Mouse (Mus musculus): ENCODE measurements at regions not wholly inside any gene's neighbourhood (a gene's known extent, or its start where the extent isn't known, plus 50 kb on each side); places are given as distances from the start of the nearest gene placed in this dataset.

GRCm38 (mm10) chr3:105130228-105130627 lies 63.6 kb downstream of the 4930564D02Rik start:
- DNase-seq: no peak

DNA sequence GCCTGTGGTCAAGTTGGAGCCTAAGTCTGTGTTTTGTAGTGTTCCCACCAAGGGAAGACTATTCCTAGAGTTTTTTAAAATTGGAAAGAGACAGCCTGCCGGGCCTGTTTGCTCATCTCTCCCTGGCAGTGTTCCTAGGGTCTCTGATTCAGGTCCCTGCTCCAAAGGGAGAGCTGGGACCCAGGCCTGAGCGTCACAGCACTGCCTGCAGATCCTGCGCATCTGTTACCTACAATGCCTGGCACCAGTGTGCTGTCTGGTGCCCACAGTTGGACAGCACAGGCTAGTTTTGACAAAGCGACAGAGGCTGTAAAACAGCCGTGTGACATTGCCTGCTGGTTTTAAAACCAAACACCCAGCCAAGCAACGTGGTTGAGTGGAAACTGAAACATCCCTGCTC lies 64.4 kb downstream of the 4930564D02Rik start:
- no peak for DNase-seq

GRCm38 (mm10) chr3:105133011-105133410 lies 66.4 kb downstream of the 4930564D02Rik start:
- no peak for DNase-seq

DNA sequence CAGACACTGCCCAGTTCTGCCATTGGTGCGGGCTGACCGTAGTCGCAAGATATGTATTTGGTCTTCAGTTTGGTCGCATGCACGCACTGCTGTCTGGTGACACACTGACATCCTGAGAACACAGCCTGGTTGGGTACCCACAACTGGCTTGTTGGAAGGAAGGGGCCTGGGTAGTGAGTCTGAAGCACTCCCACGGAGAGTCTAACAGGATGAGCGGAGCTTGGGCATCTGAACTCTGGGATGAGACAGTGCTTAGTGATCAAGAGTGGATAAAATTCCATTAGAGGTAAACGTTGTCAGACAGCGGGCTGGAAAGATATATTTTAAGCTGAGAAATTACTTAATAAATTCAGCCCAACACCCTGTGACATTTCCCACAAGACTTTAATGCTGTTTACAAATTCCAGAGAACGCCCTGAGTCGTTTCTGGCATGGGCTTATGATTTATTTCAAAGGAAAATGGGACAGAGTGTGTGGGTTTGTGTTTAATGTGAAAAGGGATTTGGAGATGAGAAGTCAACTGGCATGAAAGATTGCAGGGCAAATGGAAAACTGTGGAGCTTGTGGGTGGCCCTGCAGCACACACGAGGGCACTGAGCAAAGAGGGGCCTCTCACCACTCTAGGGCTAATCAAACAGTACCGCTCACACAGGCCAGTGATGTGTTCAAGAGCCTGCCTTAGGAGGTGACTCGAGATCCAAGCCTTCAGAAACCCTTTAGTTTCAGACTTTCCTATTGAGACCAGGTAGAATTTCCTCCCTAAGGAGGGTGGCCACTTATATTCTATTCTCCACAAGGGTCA lies 74.7 kb downstream of the 4930564D02Rik start:
- DNase-seq: no peak

DNA sequence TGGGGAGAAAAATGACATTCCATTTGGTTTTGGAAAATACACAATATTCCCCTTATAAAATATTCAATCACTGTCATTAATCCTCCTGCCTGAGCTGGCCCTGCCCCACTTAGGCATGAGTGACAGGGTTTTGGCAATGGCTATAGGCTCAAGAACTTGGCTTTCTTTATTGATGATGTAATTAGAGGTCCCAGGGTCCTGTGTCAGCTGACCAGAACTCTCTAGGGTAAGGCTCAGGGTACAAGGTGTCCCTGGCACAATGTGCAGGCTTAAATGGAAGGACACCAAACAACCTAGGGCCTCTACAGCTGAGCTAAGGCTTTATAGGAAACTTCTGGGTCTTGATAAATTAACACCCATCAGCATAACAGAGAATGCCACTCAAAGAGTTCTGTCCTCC lies 76.0 kb downstream of the 4930564D02Rik start:
- DNase-seq: no peak

DNA sequence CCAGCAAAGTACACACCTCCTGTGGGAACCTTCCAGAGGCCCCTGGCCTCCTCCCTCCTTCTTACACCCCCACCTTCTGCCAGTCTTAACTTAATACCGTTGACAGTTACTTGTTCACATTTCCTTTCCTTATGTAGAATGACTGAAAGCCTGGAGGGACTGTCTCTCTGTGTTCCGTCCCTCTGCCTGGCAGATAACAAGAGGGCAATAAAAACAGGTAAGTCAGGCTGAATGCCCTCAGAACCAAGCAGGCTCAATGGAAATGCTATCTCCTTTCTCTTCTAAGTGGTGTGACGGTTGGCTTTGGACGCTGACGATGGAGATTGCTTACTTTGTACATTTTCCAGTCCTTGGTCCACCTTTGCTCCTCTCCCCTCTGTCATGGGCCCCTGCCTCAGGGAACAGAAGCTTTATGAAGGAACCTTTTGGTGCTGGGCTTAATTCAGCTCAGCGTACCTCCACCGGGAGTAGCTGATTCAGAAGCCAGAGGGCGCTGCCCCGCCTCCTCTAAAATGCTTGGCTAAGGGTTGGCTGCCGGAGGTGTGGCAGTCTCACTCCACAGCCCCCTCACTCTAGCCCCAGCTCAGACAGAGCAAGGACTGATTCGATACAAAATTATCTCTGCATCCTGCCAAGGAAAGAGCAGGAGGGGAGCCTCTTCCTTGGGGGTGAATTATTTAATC lies 85.0 kb downstream of the 4930564D02Rik start:
- DNase-seq: peak; percentile 14

DNA sequence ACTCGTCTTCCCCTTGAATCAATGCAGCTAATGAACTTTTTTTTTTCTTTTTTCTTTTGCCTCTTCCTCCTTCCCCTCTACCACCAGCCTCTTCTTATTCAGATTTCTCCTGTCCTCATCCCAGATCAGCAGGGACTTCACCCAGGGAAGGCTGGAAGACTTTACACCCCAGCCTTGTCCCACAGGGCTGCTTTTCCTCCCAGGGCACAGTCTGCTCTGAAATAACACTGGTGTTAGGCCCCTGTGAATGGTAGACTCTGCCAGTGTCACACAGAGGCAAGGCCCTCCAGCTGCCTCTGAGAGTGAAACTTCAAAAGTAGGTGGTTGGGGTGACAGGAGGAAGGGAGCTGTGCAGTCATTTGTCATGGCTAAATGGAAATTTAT lies 85.5 kb downstream of the 4930564D02Rik start:
- no peak for DNase-seq

GRCm38 (mm10) chr3:105158376-105158775 lies 91.7 kb downstream of the 4930564D02Rik start:
- no peak for DNase-seq

DNA sequence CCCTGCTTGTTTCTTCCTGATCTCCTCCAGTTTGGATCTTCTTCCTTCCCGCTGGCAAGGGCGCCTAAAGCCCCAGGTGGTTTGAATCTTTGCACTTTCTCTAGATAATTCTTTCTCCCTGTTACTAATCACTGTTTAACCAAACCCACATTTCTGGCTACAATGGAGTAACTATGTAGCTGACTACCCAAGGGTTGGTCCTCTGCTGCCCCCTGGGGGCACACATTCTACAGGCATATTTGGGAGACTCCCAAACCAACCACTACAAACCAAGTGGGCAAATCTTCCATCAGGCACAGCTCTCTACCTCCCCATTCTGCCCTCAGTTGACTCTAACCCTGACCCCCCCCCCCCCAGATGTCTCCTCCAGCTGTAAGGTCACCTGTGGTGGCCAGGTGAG lies 98.7 kb downstream of the 4930564D02Rik start:
- DNase-seq: peak; percentile 84

DNA sequence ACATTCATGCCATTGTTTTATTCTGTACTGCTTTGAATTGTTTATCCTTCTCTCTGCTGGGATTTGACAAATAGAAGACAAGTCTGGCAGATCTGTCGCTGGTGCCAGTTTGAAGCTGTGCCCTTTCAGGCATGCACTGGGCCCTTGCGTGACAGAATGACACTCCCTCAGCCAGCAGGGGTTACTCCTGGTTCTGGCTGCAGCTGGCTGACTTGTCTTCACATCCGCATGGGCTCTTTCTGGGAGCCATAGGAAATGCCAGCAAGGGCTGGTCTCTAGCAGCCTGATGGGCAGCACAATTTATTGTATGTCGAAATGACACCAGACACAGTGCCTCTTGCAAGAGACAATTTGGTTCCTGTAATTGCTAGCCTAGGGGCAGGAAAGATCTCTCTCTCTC lies 102.5 kb downstream of the 4930564D02Rik start:
- no peak for DNase-seq

GRCm38 (mm10) chr3:105171527-105171926 lies 104.9 kb downstream of the 4930564D02Rik start:
- DNase-seq: no peak

DNA sequence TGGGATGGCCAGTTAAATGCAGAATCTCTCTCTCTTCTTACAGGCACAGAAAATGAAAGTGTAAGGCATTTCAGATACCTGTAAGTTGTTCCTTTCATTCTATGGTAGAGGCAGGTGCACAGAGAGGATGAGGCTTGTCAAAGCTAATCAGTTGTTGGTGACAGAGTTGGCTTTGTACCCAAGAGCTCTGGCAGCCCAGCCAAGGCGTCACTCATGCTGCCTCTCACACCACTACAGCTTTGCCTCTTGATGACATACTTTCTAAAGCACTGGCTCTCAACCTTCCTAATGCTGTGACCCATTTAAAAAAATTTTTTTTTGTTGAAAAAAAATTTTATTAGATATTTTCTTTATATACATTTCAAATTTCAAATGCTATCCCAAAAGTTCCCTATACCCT lies 105.4 kb downstream of the 4930564D02Rik start:
- DNase-seq: no peak

- DNase-seq: no peak
Measured at GRCm38 (mm10) chr3:105191303-105191702, 124.7 kb downstream of the 4930564D02Rik start.

GRCm38 (mm10) chr3:105191830-105192229 lies 125.2 kb downstream of the 4930564D02Rik start:
- DNase-seq: no peak

DNA sequence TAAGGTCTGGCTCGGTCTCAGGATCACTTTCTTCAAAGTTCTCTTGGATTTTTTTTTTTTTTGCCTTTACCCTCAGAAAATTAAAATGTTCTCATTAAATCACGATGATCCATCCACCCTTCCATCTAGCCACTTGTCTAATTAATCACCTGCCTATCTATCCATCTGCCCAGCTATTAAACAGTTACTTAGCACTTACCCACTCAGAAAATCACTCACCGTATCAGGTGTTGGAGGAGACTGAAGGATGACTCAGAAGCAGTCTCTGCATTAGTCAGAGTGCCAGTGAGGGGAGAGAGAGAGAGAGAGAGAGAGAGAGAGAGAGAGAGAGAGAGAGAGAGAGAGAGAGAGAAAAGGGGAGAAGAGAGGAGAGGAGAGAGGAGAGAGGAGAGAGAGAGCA lies 134.1 kb downstream of the 4930564D02Rik start:
- no peak for DNase-seq

- DNase-seq: no peak
Measured at GRCm38 (mm10) chr3:105209164-105209563, 142.5 kb downstream of the 4930564D02Rik start.

DNA sequence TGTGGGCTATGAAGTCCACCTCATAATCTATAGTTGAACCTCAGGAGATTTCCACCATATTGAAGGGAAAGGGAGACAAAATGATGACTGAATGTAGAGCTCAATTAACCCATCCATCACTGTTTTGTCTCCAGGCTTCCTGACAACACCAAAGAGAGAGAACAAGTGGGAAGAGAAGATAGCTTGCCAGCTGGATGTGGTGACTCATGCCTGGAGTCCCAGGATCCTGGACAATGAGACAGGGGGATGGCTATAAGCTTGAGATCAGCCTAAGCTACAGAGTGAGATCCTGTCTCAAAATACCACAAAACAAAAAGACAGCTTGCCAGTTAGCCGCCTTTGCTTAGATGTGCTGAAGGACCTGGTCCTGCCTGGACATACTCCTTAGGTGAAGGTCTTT lies 144.4 kb downstream of the 4930564D02Rik start:
- no peak for DNase-seq

DNA sequence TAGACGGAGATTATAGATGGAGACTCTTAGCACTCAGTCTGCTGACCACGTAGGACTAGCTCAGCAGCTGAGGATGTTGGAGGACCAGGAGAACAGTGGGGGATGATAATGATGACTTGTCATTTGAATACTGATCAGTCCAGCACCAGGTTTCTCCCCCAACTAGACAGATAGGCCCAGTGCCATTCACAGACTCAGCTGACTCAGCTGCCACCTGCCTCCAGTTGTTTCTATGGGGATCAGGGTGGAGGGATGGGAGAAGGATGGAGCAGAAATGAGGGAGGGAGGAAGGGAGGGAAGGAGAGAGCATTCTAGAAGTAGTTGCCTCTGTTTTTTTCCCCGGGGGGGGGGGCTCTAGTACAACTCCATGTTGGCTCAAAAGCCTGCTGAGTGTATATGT lies 145.1 kb downstream of the 4930564D02Rik start:
- no peak for DNase-seq

DNA sequence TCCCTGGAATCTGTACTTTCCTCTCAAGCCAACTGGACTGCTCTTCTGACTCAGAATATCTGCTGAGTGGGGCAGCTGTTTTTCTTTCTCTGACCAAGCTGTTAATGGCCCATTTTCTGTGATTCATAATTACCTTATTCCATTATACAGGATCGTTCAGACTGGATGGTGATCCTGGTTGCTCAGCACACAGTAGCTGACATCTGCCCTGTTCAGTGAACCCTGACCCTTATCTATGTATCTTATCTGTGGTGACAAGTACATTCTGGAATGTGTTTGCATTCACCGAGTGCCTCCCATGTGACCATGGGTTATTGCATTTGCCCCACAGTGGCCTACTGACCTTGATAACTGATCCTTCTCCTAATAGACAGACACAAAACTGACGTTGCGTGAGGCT lies 148.2 kb downstream of the 4930564D02Rik start:
- no peak for DNase-seq

DNA sequence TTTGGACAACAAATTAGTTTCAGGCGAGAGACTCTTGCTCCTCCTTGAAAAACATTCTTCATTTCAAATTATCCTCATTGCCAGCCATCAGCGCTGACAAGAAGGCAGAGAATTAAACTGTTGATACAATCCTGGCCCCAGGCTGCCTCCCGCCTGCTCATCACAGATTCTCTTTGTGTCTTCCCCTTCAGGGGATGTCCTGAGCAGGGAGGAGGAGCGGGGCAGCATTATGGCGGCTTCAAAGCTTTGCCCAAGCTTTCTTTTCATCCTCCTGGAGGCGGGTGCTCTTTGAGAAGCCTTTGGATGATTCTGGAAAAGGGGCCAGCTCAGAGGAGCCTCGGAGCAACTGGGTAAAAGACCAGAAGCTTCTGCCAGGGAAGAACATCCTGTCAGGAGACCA lies 149.1 kb downstream of the 4930564D02Rik start:
- no peak for DNase-seq

- no peak for DNase-seq
Measured at GRCm38 (mm10) chr3:105219630-105220029, 153.0 kb downstream of the 4930564D02Rik start.

DNA sequence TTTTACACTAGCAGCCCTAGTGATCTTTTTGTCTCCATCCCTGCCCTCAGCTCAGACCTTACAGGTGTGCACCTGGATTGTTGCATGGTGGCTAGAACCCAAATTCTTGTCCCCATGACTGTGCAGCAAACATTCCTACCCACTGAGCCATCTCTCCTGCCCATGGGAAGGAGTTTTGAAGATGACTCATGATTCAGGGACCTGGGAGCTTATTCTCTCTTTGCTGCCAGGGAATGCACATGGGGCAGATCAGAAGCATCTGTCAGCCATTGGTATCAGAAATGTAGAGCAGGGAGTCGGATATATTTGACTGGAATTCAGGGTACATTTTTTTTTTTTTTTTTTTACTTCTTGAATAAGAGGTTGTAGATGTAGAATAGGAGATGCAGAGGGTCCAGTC lies 154.0 kb downstream of the 4930564D02Rik start:
- DNase-seq: no peak

GRCm38 (mm10) chr3:105222925-105223324 lies 156.3 kb downstream of the 4930564D02Rik start:
- no peak for DNase-seq

- no peak for DNase-seq
Measured at GRCm38 (mm10) chr3:105223671-105224070, 157.0 kb downstream of the 4930564D02Rik start.

DNA sequence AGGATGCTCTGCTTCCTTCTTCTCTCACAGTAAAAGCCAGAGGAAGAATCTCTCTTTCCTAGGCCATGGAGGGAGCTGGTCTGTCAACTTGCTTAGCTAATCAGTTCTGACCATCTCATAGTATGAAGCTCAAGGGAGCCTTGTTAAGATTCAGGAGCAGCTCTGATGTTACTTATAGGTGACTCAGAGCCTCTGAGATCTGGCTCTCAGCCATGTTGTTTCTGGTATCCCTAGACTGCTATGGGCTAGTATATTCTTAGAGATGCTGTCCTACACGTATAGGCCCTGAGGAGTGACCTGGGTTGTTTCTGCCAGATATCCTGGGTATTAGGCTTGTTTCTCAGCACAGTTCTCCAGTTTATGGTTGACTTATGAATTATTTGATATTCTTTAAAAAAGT lies 160.9 kb downstream of the 4930564D02Rik start:
- DNase-seq: no peak

All from lung, postnatal 14 days (tissue).